Mouse (Mus musculus) lung, adult 2 months (tissue): ENCODE results near the gene Rpap3.

Source experiments
- CTCF ChIP-seq: fragments of 200-500 bp; IDR thresholded peaks from 2 replicates; pipeline ENCODE4 v1.5.1; 2011; ENCODE audit warnings: mild to moderate bottlenecking, low read length, control low read depth; ENCODE audit not compliant: insufficient read depth
- POLR2A ChIP-seq: fragments of 200-500 bp; IDR thresholded peaks from 2 replicates; pipeline ENCODE4 v1.6.1; 2011; ENCODE audit warnings: low read depth, mild to moderate bottlenecking, control low read depth, low read length, borderline replicate concordance; ENCODE audit errors: extremely low read depth

DNA sequence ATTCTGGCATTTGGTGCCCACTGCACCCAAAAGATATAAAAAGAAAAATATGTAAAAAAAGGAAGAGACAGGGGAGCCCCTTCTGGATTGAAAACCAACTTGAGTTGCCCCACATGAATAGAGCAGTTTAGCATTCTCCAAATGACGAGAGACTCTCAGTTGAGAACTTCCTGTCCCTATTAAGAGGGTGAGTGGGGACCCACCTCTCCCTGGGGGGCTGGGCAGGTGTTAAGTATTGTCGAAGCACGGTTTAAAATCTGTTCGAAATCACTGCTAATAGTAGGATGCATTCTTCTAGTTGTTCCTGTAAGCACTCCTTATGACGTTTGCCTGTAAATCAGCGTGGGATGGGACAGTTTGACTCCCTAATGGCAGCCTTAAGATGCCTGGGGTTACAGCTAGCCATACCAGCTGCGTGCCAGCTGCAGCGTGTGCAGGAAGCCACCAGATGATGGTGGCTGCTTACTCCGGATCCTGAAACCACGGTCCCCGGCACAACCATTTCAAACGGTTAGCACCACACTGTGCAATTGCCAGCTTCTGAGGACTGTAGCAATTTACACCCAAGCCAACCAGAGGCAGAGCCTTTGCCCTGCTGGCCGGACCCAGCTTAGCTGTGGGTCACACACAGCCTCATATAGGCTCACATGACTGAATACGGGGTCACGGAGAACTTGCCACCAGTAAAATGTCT is 15.5 kb upstream of the Rpap3 start:
- TF ChIP-seq CTCF, result no peak
- no peak for TF ChIP-seq POLR2A
